Mouse (Mus musculus): ENCODE data around the gene Cd244a. TPM values are rescaled to one million over a fixed set of nuclear protein-coding genes. Genes with fewer than 3 reads are reported as not detected.

Cd244a gene
- polyA plus RNA-seq, 1 experiment = not detected

DNA sequence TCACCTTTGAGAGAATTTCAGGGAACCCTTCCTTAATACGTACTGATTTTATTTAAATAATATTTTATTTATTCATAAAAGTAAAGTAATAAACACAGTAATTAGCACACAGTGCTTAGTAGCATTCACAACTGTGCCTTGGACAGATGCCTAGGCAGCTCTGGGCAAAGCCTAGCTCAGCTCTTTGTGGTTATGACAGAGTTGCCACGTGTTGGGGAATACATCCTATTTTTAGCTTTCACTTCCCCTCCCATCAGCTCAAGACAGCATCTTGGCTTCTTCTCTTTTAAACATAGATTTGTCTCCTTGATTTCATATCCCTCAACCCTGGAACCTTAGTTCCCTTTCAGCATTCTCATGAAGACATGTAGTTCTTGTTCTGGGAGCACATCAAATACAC lies 72.5 kb downstream of the Cd244a start:
- 21% methylated on average over 2 of the region's 2 CpGs for WGBS

DNA sequence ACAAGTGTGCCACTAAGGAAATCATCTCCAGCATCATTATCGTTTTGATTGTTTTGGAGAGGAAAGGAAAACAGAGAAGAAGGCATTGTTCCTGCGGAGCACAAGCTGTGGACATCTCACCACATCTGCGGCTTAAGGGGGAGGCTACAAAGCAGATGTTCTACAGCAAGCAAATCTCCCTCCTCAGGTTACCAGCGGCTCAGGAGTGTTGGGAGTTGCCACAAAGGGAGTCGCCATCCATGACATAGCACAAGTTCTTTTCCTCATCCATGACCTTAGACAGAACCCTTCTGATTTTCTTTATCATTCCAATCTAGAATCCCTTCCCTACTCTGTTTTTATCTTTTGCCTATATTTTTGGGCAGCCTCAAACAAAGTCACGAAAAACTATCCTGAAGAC lies 76.7 kb downstream of the Cd244a start:
- Histone ChIP-seq H3K4me3 (ENCODE audit: insufficient read depth, low read depth, low read length) (no peak overlapping the region), H3K27ac (ENCODE audit: insufficient read depth, low read depth, low read length) (no peak overlapping the region), H3K4me1 (ENCODE audit: control insufficient read depth, insufficient read depth, low read length) (0 out of 2 replicates have a peak, but pooled peaks cover 2% of the 10 kb centered on the region)
- TF ChIP-seq POLR2A (IDR thresholded peaks at IDR 0.05; ENCODE audit: insufficient read depth, low read depth, low read length) = no peak
- TF ChIP-seq CTCF (IDR thresholded peaks at IDR 0.05; ENCODE audit: insufficient read depth, low read depth, low read length) = no peak
- 68% methylated on average over 6 of the region's 6 CpGs for WGBS

More for the DNA sequence above, 72.5 kb downstream of the Cd244a start:
- Histone ChIP-seq H3K4me3 (ENCODE audit: insufficient read depth, low read depth, low read length) (no peak overlapping the region), H3K4me1 (ENCODE audit: control insufficient read depth, insufficient read depth, low read length) (0 out of 2 replicates have a peak, but pooled peaks cover 2% of the 10 kb centered on the region), H3K27ac (ENCODE audit: insufficient read depth, low read depth, low read length) (no peak overlapping the region)
- TF ChIP-seq CTCF (IDR thresholded peaks at IDR 0.05; ENCODE audit: insufficient read depth, low read depth, low read length) = no peak
- no peak for TF ChIP-seq POLR2A (IDR thresholded peaks at IDR 0.05; ENCODE audit: insufficient read depth, low read depth, low read length)

GRCm38 (mm10) chr1:171637101-171637500 lies 78.1 kb downstream of the Cd244a start:
- Histone ChIP-seq H3K4me1 (ENCODE audit: control insufficient read depth, insufficient read depth, low read length) (no peaks in the 10 kb centered on the region), H3K27ac (ENCODE audit: insufficient read depth, low read depth, low read length) (no peak overlapping the region), H3K4me3 (ENCODE audit: insufficient read depth, low read depth, low read length) (no peak overlapping the region)
- 87% methylated on average over 8 of the region's 8 CpGs for WGBS
- no peak for TF ChIP-seq POLR2A (IDR thresholded peaks at IDR 0.05; ENCODE audit: insufficient read depth, low read depth, low read length)
- no peak for TF ChIP-seq CTCF (IDR thresholded peaks at IDR 0.05; ENCODE audit: insufficient read depth, low read depth, low read length)

DNA sequence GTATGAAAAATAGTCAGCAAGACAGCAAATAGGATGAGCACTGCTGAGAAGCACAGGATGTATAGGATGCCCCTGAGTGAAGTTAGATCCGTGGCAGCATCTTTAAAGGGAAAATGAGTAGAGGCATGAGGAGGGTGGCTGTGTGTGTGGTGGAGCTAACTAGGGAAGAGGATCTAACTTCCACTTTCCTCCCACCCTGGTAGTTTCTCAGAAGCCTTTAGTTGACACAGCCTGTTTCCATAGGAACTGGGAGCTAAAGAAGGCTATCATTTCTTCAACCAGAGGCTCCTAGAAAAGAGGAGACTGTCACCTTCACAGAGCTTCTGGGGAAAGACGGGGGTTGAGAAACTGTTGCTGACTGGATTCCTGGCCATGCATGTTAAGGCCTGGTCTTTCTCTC lies 79.7 kb downstream of the Cd244a start:
- TF ChIP-seq CTCF (IDR thresholded peaks at IDR 0.05; ENCODE audit: insufficient read depth, low read depth, low read length) (no peak), POLR2A (IDR thresholded peaks at IDR 0.05; ENCODE audit: insufficient read depth, low read depth, low read length) (no peak)
- H3K4me1 ChIP-seq (ENCODE audit: control insufficient read depth, insufficient read depth, low read length) = no peaks in the 10 kb centered on the region
- H3K27ac ChIP-seq (ENCODE audit: insufficient read depth, low read depth, low read length) = no peak overlapping the region
- 80% methylated on average over 2 of the region's 2 CpGs for WGBS
- no peak overlapping the region for H3K4me3 ChIP-seq (ENCODE audit: insufficient read depth, low read depth, low read length)

- H3K4me3 ChIP-seq (ENCODE audit: insufficient read depth, low read depth, low read length) = no peak overlapping the region
- no peak overlapping the region for H3K27ac ChIP-seq (ENCODE audit: insufficient read depth, low read depth, low read length)
- 94% methylated on average over 6 of the region's 6 CpGs for WGBS
- TF ChIP-seq CTCF (IDR thresholded peaks at IDR 0.05; ENCODE audit: insufficient read depth, low read depth, low read length) (no peak), POLR2A (IDR thresholded peaks at IDR 0.05; ENCODE audit: insufficient read depth, low read depth, low read length) (no peak)
- no peaks in the 10 kb centered on the region for H3K4me1 ChIP-seq (ENCODE audit: control insufficient read depth, insufficient read depth, low read length)
Measured at GRCm38 (mm10) chr1:171640796-171641195, 81.8 kb downstream of the Cd244a start.

DNA sequence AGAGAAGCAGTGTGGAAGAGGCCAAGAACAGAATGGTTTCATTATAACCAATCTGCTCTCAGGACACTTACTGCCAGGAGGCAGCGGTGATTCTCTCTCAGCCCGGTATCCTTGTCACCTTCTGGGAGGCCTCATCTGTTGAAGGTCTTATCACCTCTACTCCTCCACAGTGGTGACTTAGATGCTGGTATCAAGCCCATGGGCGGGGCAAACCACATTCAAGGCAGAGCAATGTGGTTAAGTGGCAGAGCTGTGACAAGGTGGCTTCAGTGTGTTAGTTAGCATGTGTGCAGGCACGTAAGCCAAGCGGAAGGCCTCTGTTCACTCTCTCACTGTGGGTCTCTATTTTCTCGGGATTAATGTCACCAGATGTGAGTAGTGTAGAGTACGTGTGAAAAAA lies 84.6 kb downstream of the Cd244a start:
- no peak overlapping the region for H3K27ac ChIP-seq (ENCODE audit: insufficient read depth, low read depth, low read length)
- H3K4me3 ChIP-seq (ENCODE audit: insufficient read depth, low read depth, low read length) = no peak overlapping the region
- no peak for TF ChIP-seq POLR2A (IDR thresholded peaks at IDR 0.05; ENCODE audit: insufficient read depth, low read depth, low read length)
- no peak for TF ChIP-seq CTCF (IDR thresholded peaks at IDR 0.05; ENCODE audit: insufficient read depth, low read depth, low read length)
- H3K4me1 ChIP-seq (ENCODE audit: control insufficient read depth, insufficient read depth, low read length) = no peaks in the 10 kb centered on the region
- WGBS = 79% methylated on average over 7 of the region's 7 CpGs

GRCm38 (mm10) chr1:171646429-171646940 lies 87.5 kb downstream of the Cd244a start:
- WGBS = 76% methylated on average over 5 of the region's 5 CpGs
- Histone ChIP-seq H3K4me3 (ENCODE audit: insufficient read depth, low read depth, low read length) (no peak overlapping the region), H3K27ac (ENCODE audit: insufficient read depth, low read depth, low read length) (no peak overlapping the region), H3K4me1 (ENCODE audit: control insufficient read depth, insufficient read depth, low read length) (no peaks in the 10 kb centered on the region)
- TF ChIP-seq POLR2A (IDR thresholded peaks at IDR 0.05; ENCODE audit: insufficient read depth, low read depth, low read length) = no peak
- no peak for TF ChIP-seq CTCF (IDR thresholded peaks at IDR 0.05; ENCODE audit: insufficient read depth, low read depth, low read length)

DNA sequence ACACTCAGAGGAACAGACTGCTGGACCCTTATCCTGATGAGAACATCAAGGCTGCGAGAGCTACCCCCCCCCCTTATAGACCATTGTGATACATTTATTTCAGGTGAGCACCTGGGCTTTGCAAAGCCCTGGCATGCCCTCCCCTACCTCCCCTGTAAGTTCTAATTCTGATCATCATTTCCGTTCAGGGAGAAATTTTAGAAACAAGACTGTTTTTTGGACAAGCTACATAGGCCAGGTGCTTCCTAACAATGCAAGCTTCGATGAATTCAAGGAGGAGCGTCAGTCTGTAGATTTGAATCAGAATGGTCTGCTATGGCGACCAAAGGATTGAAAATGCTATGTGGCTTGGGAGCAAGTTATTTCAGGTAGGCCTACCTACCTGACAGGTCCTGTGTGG lies 88.7 kb downstream of the Cd244a start:
- WGBS = 83% methylated on average over 5 of the region's 5 CpGs
- no peak overlapping the region for H3K4me3 ChIP-seq (ENCODE audit: insufficient read depth, low read depth, low read length)

DNA sequence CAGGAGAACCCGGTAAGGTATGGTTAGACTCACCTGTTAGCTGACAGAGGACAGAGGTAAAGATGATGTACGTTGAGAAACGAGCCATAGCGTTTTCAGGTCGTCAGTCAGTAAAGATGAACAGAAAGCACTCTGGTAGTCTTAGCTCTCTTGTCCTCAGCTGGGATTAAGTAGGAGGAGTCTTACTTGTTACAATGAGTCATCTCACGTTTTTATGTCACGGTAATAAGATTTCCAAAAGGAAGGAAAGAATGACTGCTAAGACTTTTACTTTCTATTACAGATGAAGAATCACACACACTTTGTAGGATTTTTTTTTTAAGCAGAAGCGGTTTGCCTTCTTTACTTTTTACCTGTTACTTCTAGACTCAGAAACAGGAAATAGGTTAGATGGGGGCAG lies 89.8 kb downstream of the Cd244a start:
- no peak overlapping the region for H3K27ac ChIP-seq (ENCODE audit: insufficient read depth, low read depth, low read length)
- H3K4me3 ChIP-seq (ENCODE audit: insufficient read depth, low read depth, low read length) = no peak overlapping the region
- no peaks in the 10 kb centered on the region for H3K4me1 ChIP-seq (ENCODE audit: control insufficient read depth, insufficient read depth, low read length)
- TF ChIP-seq CTCF (IDR thresholded peaks at IDR 0.05; ENCODE audit: insufficient read depth, low read depth, low read length) = no peak
- TF ChIP-seq POLR2A (IDR thresholded peaks at IDR 0.05; ENCODE audit: insufficient read depth, low read depth, low read length) = no peak
- WGBS = 75% methylated on average over 8 of the region's 8 CpGs

More for the DNA sequence above, 88.7 kb downstream of the Cd244a start:
- Histone ChIP-seq H3K4me1 (ENCODE audit: control insufficient read depth, insufficient read depth, low read length) (no peaks in the 10 kb centered on the region), H3K27ac (ENCODE audit: insufficient read depth, low read depth, low read length) (no peak overlapping the region)
- TF ChIP-seq POLR2A (IDR thresholded peaks at IDR 0.05; ENCODE audit: insufficient read depth, low read depth, low read length) (no peak), CTCF (IDR thresholded peaks at IDR 0.05; ENCODE audit: insufficient read depth, low read depth, low read length) (no peak)

DNA sequence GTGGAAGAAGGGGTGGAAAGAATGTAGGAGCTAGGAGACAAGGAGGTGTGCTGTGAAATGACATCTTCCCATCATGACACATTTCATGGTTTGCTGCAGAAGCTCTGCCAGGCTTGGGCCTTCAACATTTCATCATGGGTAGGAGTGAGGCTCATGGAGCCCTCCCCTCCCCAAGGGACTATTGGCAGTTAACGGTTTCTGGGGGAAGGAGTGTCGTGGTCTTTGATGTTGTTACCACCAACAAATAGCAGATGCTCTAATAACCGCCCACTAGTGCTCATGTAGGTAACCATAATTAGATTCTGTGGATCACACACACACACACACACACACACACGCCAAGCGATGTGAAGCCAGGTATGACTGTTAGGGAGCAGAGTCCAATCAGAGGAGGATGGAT lies 93.7 kb downstream of the Cd244a start, which contains the start of gene Slamf7:
Gene Slamf7, minus strand, starts transcription at position 302 of the 400 bp plus-strand sequence.
- Histone ChIP-seq H3K4me3 (ENCODE audit: insufficient read depth, low read depth, low read length) (no peak within 1 kb of the TSS), H3K27ac (ENCODE audit: insufficient read depth, low read depth, low read length) (no peak within 1 kb of the TSS), H3K4me1 (ENCODE audit: control insufficient read depth, insufficient read depth, low read length) (no peaks in the 10 kb centered on the region)
- 88% methylated on average over 5 of the region's 5 CpGs for WGBS
- TF ChIP-seq POLR2A (IDR thresholded peaks at IDR 0.05; ENCODE audit: insufficient read depth, low read depth, low read length) (no peak), CTCF (IDR thresholded peaks at IDR 0.05; ENCODE audit: insufficient read depth, low read depth, low read length) (no peak)

All from olfactory bulb, adult 2 months (tissue).